Mouse (Mus musculus): ENCODE measurements around the gene Xylt1. TPM values are rescaled to one million over a fixed set of nuclear protein-coding genes. Genes with fewer than 3 reads are reported as not detected.

Xylt1 gene
- total and polyA plus RNA-seq, 3 experiments, result 9.0 to 13.3 TPM; not detected in 1

- no peak overlapping the region for H3K9ac ChIP-seq (ENCODE audit: control insufficient read depth, low read depth, low read length, poor library complexity, severe bottlenecking)
- no peak overlapping the region for H3K27ac ChIP-seq (ENCODE audit: control insufficient read depth, low read depth, low read length)
- peaks cover 0 to 1% of the 10 kb centered on the region in 2 experiments; a peak in 2 of 4 replicates for H3K36me3 ChIP-seq (ENCODE audit: control insufficient read depth in 1 of 2, insufficient read depth in 2 of 2, low read length in 2 of 2)
- DNase-seq (ENCODE audit: low read depth, low spot score), result no peak
- H3K4me3 ChIP-seq (ENCODE audit: control insufficient read depth in 1 of 2, insufficient read depth in 1 of 2, low read depth in 2 of 2, low read length in 2 of 2), result no peak overlapping the region
- H3K9me3 ChIP-seq (replicated peaks; ENCODE audit: insufficient read depth, low read length), result no peaks in the 10 kb centered on the region
- no peaks in the 10 kb centered on the region for H3K27me3 ChIP-seq (ENCODE audit: control insufficient read depth in 1 of 2, insufficient read depth in 2 of 2, low read length in 2 of 2)
- TF ChIP-seq TCF12 (IDR thresholded peaks at IDR 0.05; ENCODE audit: low read depth, low read length), result no peak
- no peak for TF ChIP-seq USF2 (IDR thresholded peaks at IDR 0.05; ENCODE audit: borderline replicate concordance in 1 of 2, insufficient read depth in 1 of 2, low read depth in 1 of 2, low read length in 2 of 2)
- TF ChIP-seq SIN3A (IDR thresholded peaks at IDR 0.05; ENCODE audit: low read length), result no peak
- TF ChIP-seq TAL1 (IDR thresholded peaks at IDR 0.05; ENCODE audit: low read length), result no peak
- TF ChIP-seq RCOR1 (IDR thresholded peaks at IDR 0.05; ENCODE audit: low read depth, low read length), result no peak
- no peak for TF ChIP-seq ETS1 (IDR thresholded peaks at IDR 0.05; ENCODE audit: low read depth, low read length)
- TF ChIP-seq NELFE (IDR thresholded peaks at IDR 0.05; ENCODE audit: low read depth, low read length), result no peak
- TF ChIP-seq UBTF (IDR thresholded peaks at IDR 0.05; ENCODE audit: borderline replicate concordance, insufficient read depth, low read depth, low read length), result no peak
- TF ChIP-seq GATA1 (IDR thresholded peaks at IDR 0.05; ENCODE audit: low read depth, low read length), result no peak
- TF ChIP-seq ZNF384 (IDR thresholded peaks at IDR 0.05; ENCODE audit: low read depth, low read length), result no peak
- no peak for TF ChIP-seq POLR2AphosphoS5 (IDR thresholded peaks at IDR 0.05; ENCODE audit: borderline replicate concordance, low read depth, low read length)
- no peak for TF ChIP-seq POLR2AphosphoS2 (IDR thresholded peaks at IDR 0.05; ENCODE audit: low read length)
- no peak for TF ChIP-seq CHD1 (IDR thresholded peaks at IDR 0.05; ENCODE audit: low read depth, low read length)
- no peak for TF ChIP-seq BHLHE40 (IDR thresholded peaks at IDR 0.05; ENCODE audit: borderline replicate concordance, low read depth, low read length)
- TF ChIP-seq MAX (IDR thresholded peaks at IDR 0.05; ENCODE audit: low read length), result no peak
- TF ChIP-seq MAZ (IDR thresholded peaks at IDR 0.05; ENCODE audit: low read depth, low read length), result no peak
- TF ChIP-seq GABPA (IDR thresholded peaks at IDR 0.05; ENCODE audit: low read depth, low read length), result no peak
- no peak for TF ChIP-seq EP300 (IDR thresholded peaks at IDR 0.05; ENCODE audit: low read depth in 1 of 2, low read length in 2 of 2)
- H3K4me1 ChIP-seq (ENCODE audit: control insufficient read depth in 1 of 2, insufficient read depth in 2 of 2, low read length in 2 of 2), result no peaks in the 10 kb centered on the region
- no peaks in the 10 kb centered on the region for H3K79me2 ChIP-seq (ENCODE audit: control insufficient read depth, insufficient read depth, low read length, poor library complexity)
These were observed 186.1 kb downstream of the Xylt1 start for GRCm38 (mm10) chr7:117566833-117567232.

GRCm38 (mm10) chr7:117567252-117567651 is 186.5 kb downstream of the Xylt1 start:
- no peak for DNase-seq (ENCODE audit: low read depth, low spot score)
- Histone ChIP-seq H3K4me3 (ENCODE audit: control insufficient read depth in 1 of 2, insufficient read depth in 1 of 2, low read depth in 2 of 2, low read length in 2 of 2) (no peak overlapping the region), H3K9ac (ENCODE audit: control insufficient read depth, low read depth, low read length, poor library complexity, severe bottlenecking) (no peak overlapping the region), H3K9me3 (replicated peaks; ENCODE audit: insufficient read depth, low read length) (no peaks in the 10 kb centered on the region), H3K79me2 (ENCODE audit: control insufficient read depth, insufficient read depth, low read length, poor library complexity) (no peaks in the 10 kb centered on the region), H3K4me1 (ENCODE audit: control insufficient read depth in 1 of 2, insufficient read depth in 2 of 2, low read length in 2 of 2) (no peaks in the 10 kb centered on the region), H3K27ac (ENCODE audit: control insufficient read depth, low read depth, low read length) (no peak overlapping the region), H3K27me3 (ENCODE audit: control insufficient read depth in 1 of 2, insufficient read depth in 2 of 2, low read length in 2 of 2) (no peaks in the 10 kb centered on the region), H3K36me3 (ENCODE audit: control insufficient read depth in 1 of 2, insufficient read depth in 2 of 2, low read length in 2 of 2) (peaks cover 0 to 1% of the 10 kb centered on the region in 2 experiments; a peak in 2 of 4 replicates)
- TF ChIP-seq ELF1 (IDR thresholded peaks at IDR 0.05; ENCODE audit: low read depth, low read length) (no peak), HCFC1 (IDR thresholded peaks at IDR 0.05; ENCODE audit: low read depth, low read length) (no peak), MYC (IDR thresholded peaks at IDR 0.05; ENCODE audit: low read depth, low read length) (no peak), NRF1 (IDR thresholded peaks at IDR 0.05; ENCODE audit: insufficient read depth, low read depth, low read length, poor library complexity, severe bottlenecking) (no peak), TCF12 (IDR thresholded peaks at IDR 0.05; ENCODE audit: low read depth, low read length) (no peak), MEF2A (IDR thresholded peaks at IDR 0.05; ENCODE audit: extremely low read depth, insufficient replicate concordance, low read depth, low read length, poor library complexity, severe bottlenecking) (no peak), TBP (IDR thresholded peaks at IDR 0.05; ENCODE audit: low read depth, low read length) (no peak), USF1 (IDR thresholded peaks at IDR 0.05; ENCODE audit: low read depth, low read length) (no peak)

Measured in MEL (cell line).